Mouse (Mus musculus) CH12.LX (cell line): ENCODE data around the gene Ppp1r14a. TPM values are rescaled to one million over a fixed set of nuclear protein-coding genes. Genes with fewer than 3 reads are reported as not detected.

Source experiments
- DNase-seq: peaks from one replicate; pipeline ENCODE4 v3.0.0-alpha.2; 2013; ENCODE audit errors: extremely low read depth
- H3K27ac ChIP-seq: 2 replicates; pipeline ENCODE4 v1.5.1; 2012; ENCODE audit warnings: low read depth, mild to moderate bottlenecking, control low read depth, moderate library complexity; ENCODE audit not compliant: insufficient read depth
- H3K27me3 ChIP-seq: replicated peaks from 2 replicates; pipeline ENCODE3; 2012; ENCODE audit warnings: inconsistent platforms
- H3K36me3 ChIP-seq, 2 experiments: replicated peaks in 1 of 2; 2 replicates each; pipeline versions ENCODE3 to v1.6.1; 2012; ENCODE audit warnings: inconsistent platforms in 1 of 2, low read length in 1 of 2, mild to moderate bottlenecking in 1 of 2, mixed read lengths in 1 of 2, moderate library complexity in 1 of 2; ENCODE audit not compliant: control insufficient read depth in 1 of 2, insufficient read depth in 1 of 2
- H3K4me1 ChIP-seq, 2 experiments: 2 replicates each; pipeline ENCODE4 v1.6.1; 2012; ENCODE audit warnings: inconsistent platforms in 1 of 2, moderate library complexity in 1 of 2; ENCODE audit not compliant: insufficient read depth in 2 of 2, control insufficient read depth in 1 of 2
- H3K4me2 ChIP-seq: 2 replicates; pipeline ENCODE4 v1.6.1; 2012; ENCODE audit warnings: low read depth, mild to moderate bottlenecking, control low read depth; ENCODE audit not compliant: poor library complexity, insufficient read depth, severe bottlenecking
- H3K4me3 ChIP-seq, 3 experiments: fragments of 150-350 bp in 1 of 3; sonication (generic) in 1 of 3; replicated peaks in 1 of 3; 2 replicates each; pipeline versions ENCODE3 to v1.5.1; 2011 to 2012; ENCODE audit warnings: low read depth in 2 of 3, low read length in 2 of 3, mild to moderate bottlenecking in 2 of 3, moderate library complexity in 2 of 3, control low read depth in 1 of 3, improper control_type of control experiment in 1 of 3, inconsistent platforms in 1 of 3, mixed read lengths in 1 of 3; ENCODE audit not compliant: poor library complexity in 1 of 3
- H3K79me2 ChIP-seq: replicated peaks from 2 replicates; pipeline ENCODE4 v1.6.1; 2012; ENCODE audit warnings: mild to moderate bottlenecking, moderate library complexity; ENCODE audit not compliant: control insufficient read depth, poor library complexity, insufficient read depth, severe bottlenecking; ENCODE audit errors: extremely low read depth
- H3K9ac ChIP-seq: 2 replicates; pipeline ENCODE4 v1.6.1; 2012; ENCODE audit warnings: low read depth, mild to moderate bottlenecking, control low read depth, moderate library complexity; ENCODE audit not compliant: insufficient read depth
- H3K9me3 ChIP-seq: replicated peaks from 2 replicates; pipeline ENCODE3; 2012; ENCODE audit warnings: low read length, inconsistent platforms, mixed read lengths
- BHLHE40 ChIP-seq: IDR thresholded peaks from 2 replicates; pipeline ENCODE4 v1.6.1; 2011; ENCODE audit warnings: mild to moderate bottlenecking, low read depth, low read length, improper control_type of control experiment
- CHD1 ChIP-seq: IDR thresholded peaks from 2 replicates; pipeline ENCODE4 v1.6.1; 2012; ENCODE audit warnings: low read depth, low read length, improper control_type of control experiment, inconsistent platforms
- CHD2 ChIP-seq: IDR thresholded peaks from 2 replicates; pipeline ENCODE4 v1.6.1; 2011; ENCODE audit warnings: low read length, improper control_type of control experiment
- E2F4 ChIP-seq: IDR thresholded peaks from 2 replicates; pipeline ENCODE4 v1.6.1; 2011; ENCODE audit warnings: low read depth, low read length, improper control_type of control experiment; ENCODE audit not compliant: insufficient replicate concordance
- ELF1 ChIP-seq: IDR thresholded peaks from 2 replicates; pipeline ENCODE4 v1.6.1; 2014; ENCODE audit warnings: low read depth, mild to moderate bottlenecking, inconsistent platforms, low read length, improper control_type of control experiment
- EP300 ChIP-seq: IDR thresholded peaks from 2 replicates; pipeline ENCODE4 v1.6.1; 2011; ENCODE audit warnings: low read length, improper control_type of control experiment
- HCFC1 ChIP-seq: IDR thresholded peaks from 2 replicates; pipeline ENCODE4 v1.6.1; 2012; ENCODE audit warnings: low read depth, mild to moderate bottlenecking, inconsistent platforms, low read length, improper control_type of control experiment
- JUN ChIP-seq: IDR thresholded peaks from 2 replicates; pipeline ENCODE4 v1.6.1; 2011; ENCODE audit warnings: low read depth, mild to moderate bottlenecking, low read length, improper control_type of control experiment, moderate library complexity; ENCODE audit not compliant: insufficient read depth
- JUND ChIP-seq: conservative IDR thresholded peaks from 2 replicates; pipeline ENCODE4 v1.6.1; 2011; ENCODE audit warnings: low read depth, low read length, improper control_type of control experiment
- KAT2A ChIP-seq: IDR thresholded peaks from 2 replicates; pipeline ENCODE4 v1.6.1; 2012; ENCODE audit warnings: low read length, improper control_type of control experiment, inconsistent platforms; ENCODE audit not compliant: insufficient replicate concordance
- MAFK ChIP-seq: IDR thresholded peaks from 2 replicates; pipeline ENCODE4 v1.6.1; 2011; ENCODE audit warnings: low read length, improper control_type of control experiment; ENCODE audit not compliant: insufficient replicate concordance
- MAX ChIP-seq: IDR thresholded peaks from 2 replicates; pipeline ENCODE4 v1.6.1; 2011; ENCODE audit warnings: low read length, improper control_type of control experiment
- MAZ ChIP-seq: IDR thresholded peaks from 2 replicates; pipeline ENCODE4 v1.6.1; 2012; ENCODE audit warnings: low read depth, mild to moderate bottlenecking, inconsistent platforms, low read length, improper control_type of control experiment, moderate library complexity
- MEF2A ChIP-seq: IDR thresholded peaks from 2 replicates; pipeline ENCODE4 v1.6.1; 2014; ENCODE audit warnings: low read depth, mild to moderate bottlenecking, inconsistent platforms, low read length, improper control_type of control experiment, borderline replicate concordance
- NELFE ChIP-seq: IDR thresholded peaks from 2 replicates; pipeline ENCODE4 v1.6.1; 2011; ENCODE audit warnings: low read depth, low read length, improper control_type of control experiment
- POLR2A ChIP-seq: IDR thresholded peaks from 2 replicates; pipeline ENCODE4 v1.6.1; 2011; ENCODE audit warnings: low read depth, mild to moderate bottlenecking, improper control_type of control experiment, low read length
- SIN3A ChIP-seq: IDR thresholded peaks from 2 replicates; pipeline ENCODE4 v1.6.1; 2012; ENCODE audit warnings: low read length, improper control_type of control experiment, inconsistent platforms
- SMC3 ChIP-seq: IDR thresholded peaks from 2 replicates; pipeline ENCODE4 v1.6.1; 2011; ENCODE audit warnings: low read depth, low read length, improper control_type of control experiment
- TBP ChIP-seq: conservative IDR thresholded peaks from 2 replicates; pipeline ENCODE4 v1.6.1; 2011; ENCODE audit warnings: low read depth, low read length, improper control_type of control experiment
- TCF12 ChIP-seq: IDR thresholded peaks from 2 replicates; pipeline ENCODE4 v1.6.1; 2014; ENCODE audit warnings: low read depth, mild to moderate bottlenecking, inconsistent platforms, low read length, improper control_type of control experiment
- UBTF ChIP-seq: IDR thresholded peaks from 2 replicates; pipeline ENCODE4 v1.6.1; 2012; ENCODE audit warnings: low read depth, mild to moderate bottlenecking, inconsistent platforms, low read length, improper control_type of control experiment, moderate library complexity
- USF1 ChIP-seq: IDR thresholded peaks from 2 replicates; pipeline ENCODE4 v1.6.1; 2014; ENCODE audit warnings: low read depth, mild to moderate bottlenecking, inconsistent platforms, low read length, improper control_type of control experiment
- USF2 ChIP-seq: conservative IDR thresholded peaks from 2 replicates; pipeline ENCODE4 v1.6.1; 2011; ENCODE audit warnings: low read depth, low read length, improper control_type of control experiment
- ZMIZ1 ChIP-seq: IDR thresholded peaks from 2 replicates; pipeline ENCODE4 v1.6.1; 2012; ENCODE audit warnings: low read depth, mild to moderate bottlenecking, inconsistent platforms, low read length, improper control_type of control experiment
- dilution Hi-C: fragments of 300-500 bp; cut with MboI; formaldehyde crosslinking; loops from 2 replicates; pipeline ENCODE4 v1.14.3; 2020; ENCODE audit warnings: low sequenced_read_pairs; ENCODE audit not compliant: extremely low pct_unique_long_range_greater_than_20kb, extremely low pct_ligation_motif_present
- in situ Hi-C: fragments of 300-500 bp; cut with MboI; formaldehyde crosslinking; loops from 3 replicates; pipeline ENCODE4 v1.14.3; 2019; ENCODE audit warnings: low sequenced_read_pairs, low pct_ligation_motif_present, low pct_unique_long_range_greater_than_20kb, mixed read lengths
- polyA plus RNA-seq: library from polyadenylated mRNA; unstranded; fragments of >175 nt; gene quantifications from 2 replicates; pipeline ENCODE4 v1.2.1, GENCODE M21; 2012; ENCODE audit warnings: low read depth; ENCODE audit not compliant: insufficient read length
- total RNA-seq, 2 experiments: library from RNA; depleted of rRNA; stranded (reverse); fragments of 300-350 nt in 1 of 2; fragments of >200 nt in 1 of 2; gene quantifications; 2 replicates each; pipeline ENCODE4 v1.2.3; 2012 to 2014

Gene Ppp1r14a
- total and polyA plus RNA-seq, 3 experiments, result not detected

DNA sequence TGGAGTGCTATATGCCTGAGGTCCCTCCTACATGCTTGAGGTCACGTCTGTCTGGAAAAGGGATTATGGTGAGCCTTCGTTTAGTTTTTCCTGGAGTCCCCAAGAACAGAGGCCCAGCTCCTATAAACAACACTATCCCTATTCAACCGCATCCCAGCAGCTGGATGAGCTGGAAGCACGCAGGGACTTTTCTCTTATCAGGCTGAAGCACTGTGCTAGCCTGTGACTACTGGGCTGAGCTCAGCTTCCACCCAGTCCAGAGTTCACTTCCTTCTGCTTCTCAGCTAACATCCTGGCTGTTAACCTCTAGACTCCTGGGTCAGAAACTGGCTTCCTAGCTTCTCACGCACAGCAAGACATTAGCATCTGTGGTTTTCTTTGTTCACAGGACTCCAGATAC lies 35.3 kb upstream of the Ppp1r14a start:
- Histone ChIP-seq H3K27me3 (no peaks in the 10 kb centered on the region), H3K9me3 (no peaks in the 10 kb centered on the region), H3K4me2 (no peak overlapping the region), H3K79me2 (no peaks in the 10 kb centered on the region), H3K4me1 (peaks cover 6 to 29% of the 10 kb centered on the region in 2 experiments; a peak in 3 of 4 replicates), H3K4me3 (no peak overlapping the region), H3K36me3 (peaks cover 2 to 8% of the 10 kb centered on the region in 2 experiments), H3K27ac (no peak overlapping the region), H3K9ac (no peak overlapping the region)
- no peak for TF ChIP-seq JUND
- TF ChIP-seq CHD2, result no peak
- TF ChIP-seq MEF2A, result no peak
- TF ChIP-seq JUN, result no peak
- no peak for TF ChIP-seq MAX
- no peak for TF ChIP-seq UBTF
- TF ChIP-seq E2F4, result no peak
- DNase-seq, result no peak
- dilution Hi-C loops (no loop called here), in situ Hi-C loops (no loop called here)

- no peak for TF ChIP-seq TBP
- no peak for TF ChIP-seq TCF12
- TF ChIP-seq MAFK, result no peak
- TF ChIP-seq MAZ, result no peak
- TF ChIP-seq KAT2A, result no peak
- TF ChIP-seq SMC3, result no peak
- TF ChIP-seq SIN3A, result no peak
- TF ChIP-seq BHLHE40, result no peak
- TF ChIP-seq POLR2A, result no peak
- TF ChIP-seq USF2, result no peak
- no peak for TF ChIP-seq MEF2A
- no peak for TF ChIP-seq ZMIZ1
- TF ChIP-seq HCFC1, result no peak
- no peak for TF ChIP-seq CHD1
- no peak for TF ChIP-seq ELF1
- no peak for TF ChIP-seq EP300
- no peak for TF ChIP-seq JUN
- no peak for TF ChIP-seq USF1
- TF ChIP-seq NELFE, result no peak
- no peak overlapping the region for H3K4me3 ChIP-seq
- in situ Hi-C loops, result loop anchor here (5.0 kb wide), 1 partner anchor 36 kb away; no protein-coding TSS in a partner anchor
- dilution Hi-C loops, result no loop called here
- no peaks in the 10 kb centered on the region for H3K79me2 ChIP-seq
- H3K27me3 ChIP-seq, result no peaks in the 10 kb centered on the region
- no peaks in the 10 kb centered on the region for H3K9me3 ChIP-seq
- H3K4me1 ChIP-seq, result peaks cover 9 to 48% of the 10 kb centered on the region in 2 experiments
- no peak overlapping the region for H3K27ac ChIP-seq
- H3K4me2 ChIP-seq, result no peak overlapping the region
- H3K9ac ChIP-seq, result no peak overlapping the region
- H3K36me3 ChIP-seq, result peaks cover 0 to 13% of the 10 kb centered on the region in 2 experiments
- DNase-seq, result no peak
These were observed 33.2 kb upstream of the Ppp1r14a start for GRCm38 (mm10) chr7:29255875-29256274.
